Comparison of ENCODE assay signal across 8 mouse cellular contexts in genomic region chr1:64121559-64122465, GRCm38 (mm10). TPM values are rescaled to one million over a fixed set of nuclear protein-coding genes. Genes with fewer than 3 reads are reported as not detected.
DNase-seq lines count a peak whose midpoint lies in the region; ATAC-seq and TF ChIP-seq lines count a peak whose summit lies in the region.

TSS of gene Klf7 (minus strand) at chr1:64122282.

- no peaks in the 10 kb centered on the region for H3K27me3 ChIP-seq in hindbrain, postnatal 0 days (ENCODE audit: insufficient read depth, low read length)

- H3K4me3 ChIP-seq in gastrocnemius, adult 2 months = peak within 1 kb of the TSS; percentile 99
- H3K4me3 ChIP-seq in hindbrain, postnatal 0 days (ENCODE audit: low read length) = peak within 1 kb of the TSS; percentile 87
- peak within 1 kb of the TSS; percentile 83 for H3K4me3 ChIP-seq in left cerebral cortex, adult 2 months

- H3K36me3 ChIP-seq in hindbrain, postnatal 0 days (ENCODE audit: insufficient read depth, low read length) = no peaks in the 10 kb centered on the region

- H3K27ac ChIP-seq in gastrocnemius, adult 2 months = peak within 1 kb of the TSS; percentile 100
- H3K27ac ChIP-seq in hindbrain, postnatal 0 days = peak within 1 kb of the TSS; percentile 100
- peak within 1 kb of the TSS; percentile 100 for H3K27ac ChIP-seq in left cerebral cortex, adult 2 months

- H3K9ac ChIP-seq in hindbrain, postnatal 0 days (replicated peaks; ENCODE audit: low read length) = peak within 1 kb of the TSS; percentile 100

- WGBS in hindbrain, postnatal 0 days = under 1% methylated on average over 81 of the region's 82 CpGs

- TF ChIP-seq CTCF in gastrocnemius, adult 2 months (IDR thresholded peaks at IDR 0.05) = peak; percentile 53
- peak; percentile 61 for TF ChIP-seq CTCF in hindbrain, postnatal 0 days (IDR thresholded peaks at IDR 0.05; ENCODE audit: low read depth)
- TF ChIP-seq CTCF in left cerebral cortex, adult 2 months (IDR thresholded peaks at IDR 0.05) = peak; percentile 41

- peak; percentile 87 for ATAC-seq in common myeloid progenitor, adult 5-6 weeks (replicated peaks; ENCODE audit: low read depth, poor library complexity, severe bottlenecking)
- peak; percentile 98 for ATAC-seq in hindbrain, postnatal 0 days
- ATAC-seq in megakaryocyte, adult 5-6 weeks (ENCODE audit: poor library complexity, severe bottlenecking) = peak; percentile 81

- intact Hi-C loops in gastrocnemius, adult 2 months (cut with DNase I) = loop anchor here (2.0 to 10.0 kb wide), 9 partner anchors 35 to 413 kb away; partner anchors contain the start of gene Creb1
- intact Hi-C loops in left cerebral cortex, adult 2 months (cut with DNase I) = loop anchor here (1.0 to 5.0 kb wide), 8 partner anchors 75 to 455 kb away; partner anchors contain the start of gene Creb1

- no peaks in the 10 kb centered on the region for H3K9me3 ChIP-seq in hindbrain, postnatal 0 days (ENCODE audit: low read length)

- H3K4me1 ChIP-seq in hindbrain, postnatal 0 days (ENCODE audit: insufficient read depth, low read length) = peaks cover 15% of the 10 kb centered on the region

- peak; percentile 99 for DNase-seq in ZHBTc4 (ENCODE audit: low read depth, low spot score)
- DNase-seq in gastrocnemius, adult 2 months = peak; percentile 98
- peak; percentile 99 for DNase-seq in hindbrain, postnatal 0 days (ENCODE audit: low spot score)
- DNase-seq in left cerebral cortex, adult 2 months (ENCODE audit: extremely low spot score in 1 of 2, low spot score in 2 of 2) = peak; percentile 93 to 98
- peak; percentile 96 to 97 for DNase-seq in right cerebral cortex, adult 2 months (ENCODE audit: low spot score in 2 of 2)
- peak; percentile 97 for DNase-seq in urinary bladder, postnatal 14 days (ENCODE audit: low spot score)

- H3K4me2 ChIP-seq in hindbrain, postnatal 0 days (ENCODE audit: low read depth, low read length) = peak within 1 kb of the TSS; percentile 83

RNA-seq across cellular contexts. Expression of gene Klf7, which starts in this region (rescaled TPM):
- 5.1 and 6.4 TPM in 2 replicates for total RNA-seq in common myeloid progenitor, adult 5-6 weeks (2017)
- 10 to 100 TPM in 1 of 2 experiments, 1 to 10 TPM in 1; 7.6 to 12.6 TPM for total RNA-seq in gastrocnemius, adult 2 months (2021)
- total RNA-seq in hindbrain, postnatal 0 days (2014; rRNA removed) = 47.3 and 48.0 TPM in 2 replicates
- polyA plus RNA-seq in hindbrain, postnatal 0 days (2015; fragmentation: Nextera tagmentation; extraction: Ambion mirVana) = 115 and 120 TPM in 2 replicates
- 10 to 100 TPM; 41.1 to 46.5 TPM for total RNA-seq in left cerebral cortex, adult 2 months (2021)
- 11.9 and 13.6 TPM in 2 replicates for total RNA-seq in megakaryocyte, adult 5-6 weeks (2015)
- total RNA-seq in megakaryocyte, adult 5-6 weeks (2017) = 8.3 and 13.0 TPM in 2 replicates

Comparison
In these comparisons a context has a peak if more than half of its experiments do, and no peak if none do; other contexts are left out.
1. Peak in every context shown above with its lines: DNase-seq, ATAC-seq, H3K4me3 ChIP-seq and H3K27ac ChIP-seq.